Mouse (Mus musculus) left cerebral cortex, adult 18-20 months (tissue): Measurements from ENCODE around the gene Ap4s1. TPM values are rescaled to one million over a fixed set of nuclear protein-coding genes. Genes with fewer than 3 reads are reported as not detected.
"Not testable (repeated sequence)": the region's sequence is repeated elsewhere in the genome, so short reads cannot be mapped to it uniquely, and the experiment has no call there.

Experiments
- DNase-seq, 2 experiments: peaks; one replicate each; pipeline ENCODE4 v3.0.0; 2021 to 2022; ENCODE audit warnings: low spot score in 2 of 2, mixed read lengths in 1 of 2
- long read RNA-seq, 2 experiments: library from polyadenylated mRNA; stranded (forward); transcript quantifications; one replicate each; pipeline ENCODE4 v2.0.0; 2021
- total RNA-seq, 2 experiments: library from RNA; stranded (reverse); gene quantifications; 2 replicates each; pipeline ENCODE4 v1.2.3; 2021

The Ap4s1 gene
- total RNA-seq = 10 to 100 TPM; 62.4 to 64.3 TPM
- long read RNA-seq, experiment 1, partial matches to known transcripts = 1 of 6 reads
- long read RNA-seq, experiment 1, other reads (novel, unspliced or antisense) = 5 of 6 reads
- long read RNA-seq, experiment 2, partial matches to known transcripts = 0 of 8 reads
- long read RNA-seq, experiment 2, other reads (novel, unspliced or antisense) = 8 of 8 reads

DNA sequence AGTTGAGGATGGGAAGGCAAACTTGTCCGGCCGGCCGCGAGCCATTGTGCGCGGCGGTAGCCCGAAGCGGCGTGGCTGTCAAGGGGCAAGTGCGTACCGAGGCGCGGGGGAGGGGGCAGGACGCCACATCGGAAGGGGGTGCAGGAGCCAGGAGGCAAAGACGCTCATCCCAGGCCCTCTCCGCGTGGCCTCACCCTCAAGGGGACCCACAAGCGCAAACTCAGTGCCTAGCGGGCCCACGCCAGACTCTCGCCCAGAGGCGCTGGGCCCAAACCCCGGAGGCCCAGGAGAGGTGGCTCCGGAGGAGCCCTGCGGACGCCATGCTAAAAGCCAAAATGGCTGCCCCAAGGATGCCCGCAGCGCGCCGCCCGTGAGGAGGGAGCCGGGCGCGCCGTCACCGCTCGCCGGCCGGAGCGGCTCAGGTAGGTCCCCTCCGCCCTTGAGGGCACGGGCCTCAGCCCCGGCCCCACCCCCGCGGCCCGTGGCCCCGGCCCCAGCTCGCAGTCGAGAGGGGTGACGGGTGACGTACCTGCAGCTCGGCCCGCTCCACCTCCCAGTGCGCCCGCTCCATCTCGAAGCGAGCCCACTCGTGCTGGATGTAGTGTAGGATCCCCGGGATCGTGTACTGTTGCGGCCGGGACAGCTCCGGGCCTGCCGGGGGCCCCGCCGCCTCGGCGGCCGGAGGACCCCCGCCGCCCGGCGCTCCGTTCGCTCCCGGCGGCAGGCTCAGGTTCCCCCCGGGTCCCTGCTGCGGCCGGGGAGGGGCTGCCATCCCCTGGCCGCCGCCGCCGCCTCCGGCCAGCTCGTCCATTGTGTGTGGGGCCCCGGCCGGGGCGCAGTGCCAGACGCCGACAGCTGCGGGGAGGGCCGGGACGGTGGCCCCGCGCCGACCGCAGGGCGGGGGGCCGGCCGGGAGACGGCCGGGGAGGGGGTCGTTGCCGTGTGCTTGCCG lies at the start of gene Ap4s1:
Gene Ap4s1, plus strand, starts transcription at position 141 of the 952 bp plus-strand sequence.
- DNase-seq = peak; percentile 62 to 74

DNA sequence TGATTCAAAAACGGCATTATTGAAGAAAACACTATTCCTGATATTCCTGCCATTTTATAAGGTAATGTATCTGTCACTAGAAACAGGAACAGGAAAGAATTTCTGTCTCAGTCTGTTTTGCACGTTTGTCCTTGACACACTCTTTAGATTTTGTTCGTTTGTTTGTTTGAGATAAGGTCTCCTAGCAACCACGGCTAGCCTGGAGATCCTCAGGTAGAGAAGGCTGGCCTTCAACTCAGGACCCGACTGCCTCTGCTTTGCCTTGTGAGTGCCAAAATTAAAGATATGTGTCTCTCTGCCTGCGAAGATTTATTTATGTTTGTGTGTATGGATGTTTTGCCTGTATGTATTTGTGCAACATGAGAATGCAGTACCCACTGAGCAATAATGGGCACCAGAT lies 49.0 kb upstream of the Ap4s1 start:
- no peak for DNase-seq

DNA sequence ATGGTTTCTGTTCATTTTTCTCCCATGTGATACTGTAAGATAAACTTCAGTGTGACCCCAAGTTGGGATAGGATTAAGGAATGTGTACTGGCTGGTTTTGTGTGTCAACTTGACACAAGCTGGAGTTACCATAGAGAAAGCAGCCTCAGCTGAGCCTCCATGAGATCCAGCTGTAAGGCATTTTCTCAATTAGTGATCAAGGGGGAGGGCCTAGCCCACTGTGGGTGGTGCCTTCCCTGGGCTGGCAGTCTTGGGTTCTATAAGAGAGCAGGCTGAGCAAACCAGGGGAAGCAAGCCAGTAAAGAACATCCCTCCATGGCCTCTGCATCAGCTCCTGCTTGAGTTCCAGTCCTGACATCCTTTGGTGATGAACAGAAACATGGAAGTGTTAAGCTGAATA lies 41.4 kb upstream of the Ap4s1 start:
- not testable (repeated sequence) for DNase-seq

DNA sequence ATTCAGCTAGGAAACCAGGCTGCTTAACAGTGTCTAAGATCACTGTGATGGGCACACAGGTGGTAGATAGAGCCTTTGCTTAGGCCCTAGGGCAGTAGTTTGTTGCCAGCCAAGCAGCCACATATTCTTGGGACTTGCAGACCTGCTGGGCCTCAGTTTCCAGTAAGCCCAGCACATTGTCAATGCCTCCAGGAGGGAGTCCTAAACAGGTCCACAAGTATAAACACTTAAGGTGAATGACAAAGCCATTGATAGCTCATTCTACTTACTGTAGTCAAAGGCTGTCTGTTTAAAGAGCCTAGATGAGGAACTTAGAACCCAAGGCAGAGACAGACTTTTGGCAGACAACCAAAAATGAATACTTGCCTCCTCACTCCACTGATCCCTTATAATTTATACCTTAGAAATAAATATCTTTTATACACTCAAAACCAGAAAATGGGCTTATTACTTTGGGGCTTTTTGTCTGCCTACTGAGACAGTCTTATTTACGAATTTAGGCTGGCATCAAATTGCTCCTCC lies 34.8 kb upstream of the Ap4s1 start:
- no peak for DNase-seq

DNA sequence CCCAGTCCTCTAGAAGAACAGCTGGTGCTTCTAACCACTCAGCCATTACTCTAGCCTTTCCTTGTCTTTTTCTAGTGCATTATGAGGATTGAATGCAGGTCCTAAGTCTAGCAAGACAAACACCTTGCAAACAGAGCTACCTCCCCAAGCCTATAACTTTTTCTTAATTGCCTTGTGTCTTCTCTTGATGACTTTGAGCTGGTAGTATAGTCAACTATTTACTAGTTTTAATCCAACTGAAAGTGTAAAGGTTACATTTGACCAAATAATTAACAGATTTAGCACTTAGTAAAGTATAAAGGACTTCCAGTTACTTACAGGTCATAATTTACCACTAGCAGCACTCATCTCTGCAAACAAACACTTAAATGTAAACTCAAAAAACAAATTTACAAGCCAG lies 27.8 kb upstream of the Ap4s1 start:
- DNase-seq = no peak

DNA sequence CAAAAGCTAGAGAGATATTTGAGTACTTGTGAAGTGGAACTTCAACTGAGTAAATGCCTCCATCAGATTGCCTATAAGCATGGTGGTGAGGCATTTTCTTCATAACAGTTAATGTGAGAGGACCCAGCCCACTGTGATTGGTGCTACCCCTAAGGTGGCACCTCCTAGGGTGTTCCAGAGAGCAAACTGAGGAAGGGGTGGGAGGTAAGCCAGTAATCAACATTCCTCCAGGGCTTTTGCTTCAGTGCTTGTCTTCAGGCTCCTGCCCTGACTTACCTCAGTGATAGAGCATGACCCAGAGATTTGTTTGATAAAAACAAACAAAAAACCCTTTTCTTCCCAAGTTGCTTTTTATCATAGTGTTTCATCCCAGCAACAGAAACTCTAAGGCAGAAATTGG lies 26.9 kb upstream of the Ap4s1 start:
- no peak for DNase-seq

DNA sequence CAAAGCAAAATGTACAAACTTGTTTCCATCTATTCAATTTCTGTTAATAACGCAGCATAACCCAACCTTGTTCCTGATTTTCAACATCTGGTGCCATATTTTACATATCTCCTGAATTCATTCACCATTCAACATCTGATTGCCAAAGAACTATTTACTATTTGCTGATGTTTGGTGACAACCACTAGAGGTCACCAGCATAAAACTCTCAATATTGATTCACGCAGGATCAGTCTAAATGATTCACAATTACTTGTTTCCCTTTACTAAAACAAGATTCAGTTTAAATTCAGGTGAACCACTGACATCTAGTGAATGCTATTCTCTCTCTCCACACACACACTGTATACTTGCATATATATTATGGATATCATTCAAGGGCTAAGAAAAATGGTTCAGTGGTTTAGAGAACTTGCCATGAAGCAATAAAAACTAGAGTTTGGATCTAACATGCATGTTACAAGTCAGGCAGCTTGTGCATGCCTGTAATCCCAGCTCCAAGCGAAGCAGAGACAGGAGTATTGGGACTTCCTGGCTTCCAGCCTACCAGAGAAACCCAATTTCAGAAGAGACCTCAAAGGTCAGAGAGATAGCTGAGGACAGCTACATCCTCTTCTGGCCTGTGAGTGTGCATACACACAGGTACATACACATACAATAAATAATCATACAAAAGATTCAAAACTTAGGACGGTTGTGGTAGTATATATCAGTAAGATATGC lies 24.0 kb upstream of the Ap4s1 start:
- no peak for DNase-seq

DNA sequence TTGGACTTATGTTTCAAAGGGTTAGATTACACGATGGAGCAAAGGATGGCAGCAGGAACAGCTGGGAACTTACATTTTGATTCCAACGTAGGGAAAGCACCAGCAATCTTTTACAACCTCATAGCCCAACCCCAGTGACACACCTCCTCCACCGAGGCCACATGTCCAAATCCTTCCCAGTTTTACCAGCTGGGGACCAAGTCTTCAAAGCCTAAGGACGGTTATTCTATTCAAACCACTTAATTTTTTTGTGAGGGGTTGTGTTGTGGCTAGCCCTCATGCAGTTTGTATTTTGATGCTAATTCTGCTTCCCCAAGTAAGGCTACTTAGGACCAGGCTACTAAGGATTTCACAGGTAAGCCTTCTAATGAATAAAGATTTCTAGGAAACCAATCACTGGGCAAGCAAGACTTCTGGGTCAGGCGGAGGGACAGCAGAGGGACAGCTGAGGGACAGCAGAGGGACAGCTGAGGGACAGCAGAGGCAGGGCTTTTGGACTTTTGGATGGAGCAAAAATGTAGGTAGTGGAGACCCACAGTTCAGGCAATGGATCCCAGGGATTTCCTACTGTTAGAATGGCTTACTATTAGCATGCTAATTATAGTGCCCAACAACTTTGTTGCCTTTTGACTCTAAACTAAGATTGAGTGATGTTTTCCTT lies 19.5 kb upstream of the Ap4s1 start:
- DNase-seq = no peak

DNA sequence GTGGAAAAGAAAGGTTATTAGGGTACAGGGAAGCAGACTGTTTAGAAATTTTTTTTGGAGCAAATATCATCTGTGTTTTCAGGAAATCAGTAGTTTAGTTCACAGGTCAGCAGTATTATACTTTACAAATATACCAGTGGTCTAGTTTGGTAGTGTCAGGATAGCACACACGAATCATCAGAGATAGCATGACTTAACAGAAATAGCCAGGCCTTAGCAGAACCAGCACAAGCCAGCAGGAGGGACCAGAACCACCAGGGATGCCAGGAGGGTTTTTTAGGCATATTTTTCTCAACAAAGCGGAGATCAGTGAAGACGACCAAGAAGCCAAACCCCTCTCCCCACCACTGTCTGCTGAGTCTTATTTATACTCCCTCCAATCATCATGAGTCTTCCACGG lies 17.6 kb upstream of the Ap4s1 start:
- DNase-seq = no peak

DNA sequence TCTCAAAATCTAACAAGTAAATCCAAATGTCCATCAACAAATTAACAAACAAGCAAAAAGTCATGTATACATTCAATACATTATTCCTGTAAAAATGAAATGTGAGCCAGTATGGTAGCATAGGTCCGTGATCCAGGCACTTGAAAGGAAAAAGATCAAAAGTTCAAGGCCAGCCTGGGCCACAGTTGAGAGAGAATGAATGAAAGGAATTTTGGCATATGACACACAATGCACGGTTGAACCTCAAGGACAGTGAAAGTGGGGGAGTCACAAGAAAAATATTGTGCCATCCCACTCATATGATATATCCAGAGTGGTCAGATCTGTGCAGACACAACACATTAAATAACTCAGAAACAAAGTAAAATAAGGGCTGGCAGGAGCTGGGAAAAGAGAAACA lies 14.4 kb upstream of the Ap4s1 start:
- DNase-seq = no peak

DNA sequence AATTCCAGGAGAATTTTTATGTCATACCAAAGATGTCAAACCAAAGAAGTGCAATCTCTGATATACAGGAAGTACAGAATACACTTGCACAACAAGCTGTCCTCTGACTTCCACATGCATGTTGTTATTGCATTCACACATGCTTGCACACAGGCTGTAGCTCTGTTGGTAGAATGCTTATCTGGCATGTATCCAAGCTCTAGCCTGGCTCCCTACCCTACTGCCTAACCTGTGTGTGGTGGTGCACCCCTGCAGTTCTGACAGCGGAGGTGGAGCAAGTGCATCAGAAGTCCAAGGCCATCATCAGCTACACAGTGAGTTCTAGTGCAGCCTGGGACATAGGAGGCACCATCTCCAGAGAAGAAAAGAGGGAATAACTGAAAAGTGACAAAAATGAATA lies 12.0 kb upstream of the Ap4s1 start:
- DNase-seq = no peak

DNA sequence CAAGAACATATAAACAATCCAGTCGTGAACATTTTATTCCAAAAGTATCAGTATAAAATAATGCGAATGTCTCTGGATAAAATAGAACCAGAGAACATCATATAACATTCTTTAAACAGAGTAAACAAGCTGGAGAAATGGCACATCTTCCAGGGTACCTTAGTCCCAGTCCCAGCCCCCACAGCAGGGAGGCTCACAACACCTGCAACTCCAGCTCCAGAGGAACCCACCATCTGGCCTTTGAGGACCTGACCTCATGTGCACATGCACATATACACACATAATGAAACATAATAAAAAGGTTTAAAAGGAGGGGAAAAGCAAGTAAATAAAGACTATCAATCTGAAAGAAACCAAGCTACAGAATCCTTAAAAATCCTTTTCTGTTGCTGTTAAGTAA lies 2.3 kb upstream of the Ap4s1 start:
- no peak for DNase-seq

DNA sequence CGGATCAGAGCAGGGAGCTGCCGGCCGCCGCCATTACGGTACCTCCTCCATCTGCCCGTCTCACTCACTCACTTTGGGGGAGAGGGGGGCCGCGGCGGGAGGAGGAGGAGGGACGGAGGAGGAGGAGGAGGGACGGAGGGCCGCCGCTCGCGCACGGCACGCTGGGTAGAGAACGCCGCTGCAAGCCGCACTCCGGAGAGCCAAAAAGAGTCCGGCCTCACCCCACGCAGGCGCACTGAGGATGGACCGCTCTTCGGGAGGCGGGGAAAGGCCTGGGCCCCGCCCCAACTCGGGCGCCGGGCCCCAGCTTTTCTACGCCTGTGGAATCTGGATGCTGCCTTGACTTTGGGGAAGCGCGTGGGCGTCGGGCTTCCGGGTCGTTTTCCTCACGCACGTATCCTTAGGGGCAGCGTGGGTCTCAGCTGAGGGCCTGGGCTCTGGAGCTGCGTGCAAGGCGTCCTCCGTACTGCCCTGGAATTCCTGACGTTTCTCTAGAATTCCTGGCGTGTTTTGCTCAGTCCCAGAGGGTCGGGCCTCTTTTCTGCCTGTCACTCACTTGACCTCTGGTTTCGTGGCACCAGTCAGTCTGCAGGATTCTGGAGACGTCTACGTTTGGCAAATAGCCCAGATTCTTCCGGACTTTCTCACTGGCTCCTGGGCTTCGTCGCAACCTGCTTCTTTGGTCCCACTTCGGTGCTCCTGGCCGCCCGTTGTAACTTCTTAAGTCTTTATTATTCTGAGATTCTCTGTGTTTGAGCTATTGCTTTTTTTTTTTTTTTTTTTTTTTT lies 1.2 kb downstream of the Ap4s1 start, which contains the start of gene Strn3:
Gene Strn3, minus strand, starts transcription at position 53 of the 788 bp plus-strand sequence.
- peak; percentile 94 to 97 for DNase-seq

DNA sequence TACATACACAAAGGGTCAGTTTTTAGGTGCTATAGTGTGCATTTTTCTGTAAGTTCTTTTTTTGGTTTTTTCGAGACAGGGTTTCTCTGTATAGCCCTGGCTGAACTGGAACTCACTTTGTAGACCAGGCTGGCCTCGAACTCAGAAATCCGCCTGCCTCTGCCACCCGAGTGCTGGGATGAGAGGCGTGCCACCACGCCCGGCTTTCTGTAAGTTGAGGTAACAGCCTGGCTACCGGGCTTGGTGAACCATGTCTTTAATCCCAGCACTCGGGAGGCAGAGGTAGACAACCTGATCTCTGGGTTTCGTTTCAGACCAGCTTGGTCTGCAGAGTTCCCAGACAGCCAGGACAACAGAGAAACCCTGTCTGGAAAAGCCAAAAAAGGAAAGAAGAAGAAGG lies 2.0 kb downstream of the Ap4s1 start:
- DNase-seq = not testable (repeated sequence)

DNA sequence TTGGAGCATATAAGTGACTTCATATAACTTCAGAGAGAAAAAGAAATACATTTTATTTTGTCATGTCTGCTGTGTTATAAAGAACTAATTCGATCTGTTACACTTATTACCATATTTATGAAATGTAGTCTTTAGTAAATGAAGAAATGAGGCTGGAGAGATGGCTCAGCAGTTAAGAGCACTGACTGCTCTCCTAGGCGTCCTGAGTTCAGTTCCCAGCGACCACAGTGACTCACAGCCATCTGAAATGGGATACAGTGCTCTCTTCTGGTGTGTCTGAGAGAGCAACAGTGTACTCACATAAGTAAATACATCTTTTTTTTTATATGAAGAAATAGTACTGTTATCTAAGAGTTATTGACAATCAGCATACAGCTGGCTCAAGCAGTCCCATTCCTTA lies 2.6 kb downstream of the Ap4s1 start:
- no peak for DNase-seq

DNA sequence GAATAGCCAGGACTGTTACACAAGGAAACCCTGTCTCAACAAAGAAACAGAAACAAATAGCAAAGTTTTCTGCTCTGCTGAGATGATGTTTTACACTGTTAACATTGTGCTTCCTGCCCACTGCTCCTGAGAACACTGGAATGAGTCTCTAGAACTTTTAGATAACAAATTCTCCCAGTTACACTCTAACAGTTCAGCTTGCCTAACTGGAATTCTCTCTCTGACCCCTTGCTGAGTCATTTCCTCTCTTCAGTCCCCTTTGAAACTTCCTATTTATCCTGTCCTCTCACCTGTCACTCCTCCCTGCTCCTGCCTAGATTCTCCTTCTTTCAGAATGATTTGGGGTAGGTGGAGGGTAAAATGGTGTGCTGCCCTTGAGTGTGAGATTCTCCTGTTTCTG lies 3.3 kb downstream of the Ap4s1 start:
- no peak for DNase-seq

DNA sequence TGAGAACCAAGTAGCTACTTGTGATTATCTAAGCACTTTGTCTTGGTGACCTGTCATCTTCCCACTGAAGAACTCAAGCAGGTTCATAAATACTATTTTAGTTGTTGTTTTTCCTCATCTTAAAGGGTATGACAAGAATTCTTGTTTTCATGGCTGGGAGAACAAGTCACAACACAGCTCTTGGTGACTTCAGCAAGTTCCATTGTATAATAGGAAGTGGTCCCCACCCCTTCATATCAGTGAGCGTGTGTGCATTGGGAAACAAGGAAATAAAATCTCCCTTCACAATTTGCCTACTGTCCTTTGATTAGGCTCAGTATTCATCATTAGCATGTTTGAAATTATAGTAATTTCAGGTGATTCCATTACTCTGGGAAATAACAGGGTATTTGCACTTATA lies 4.1 kb downstream of the Ap4s1 start:
- no peak for DNase-seq

DNA sequence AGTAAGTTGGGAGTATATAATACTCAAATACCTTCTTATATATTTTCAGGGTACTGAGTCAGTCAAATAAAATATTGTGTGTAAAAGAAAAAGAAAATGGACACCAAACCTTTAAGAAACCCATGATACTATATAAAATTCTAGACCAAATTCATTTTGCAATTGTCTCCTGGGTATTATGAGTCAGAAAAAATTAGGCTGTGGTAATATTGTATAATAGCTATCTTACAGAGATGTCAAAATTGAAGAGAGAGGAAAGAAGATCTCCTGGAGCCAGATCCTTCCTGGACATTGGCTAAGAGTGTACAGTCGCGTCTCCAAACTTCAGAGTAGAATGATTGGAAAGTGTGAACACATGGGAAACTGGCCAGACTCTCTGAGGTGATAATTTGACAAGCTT lies 5.3 kb downstream of the Ap4s1 start:
- DNase-seq = no peak

DNA sequence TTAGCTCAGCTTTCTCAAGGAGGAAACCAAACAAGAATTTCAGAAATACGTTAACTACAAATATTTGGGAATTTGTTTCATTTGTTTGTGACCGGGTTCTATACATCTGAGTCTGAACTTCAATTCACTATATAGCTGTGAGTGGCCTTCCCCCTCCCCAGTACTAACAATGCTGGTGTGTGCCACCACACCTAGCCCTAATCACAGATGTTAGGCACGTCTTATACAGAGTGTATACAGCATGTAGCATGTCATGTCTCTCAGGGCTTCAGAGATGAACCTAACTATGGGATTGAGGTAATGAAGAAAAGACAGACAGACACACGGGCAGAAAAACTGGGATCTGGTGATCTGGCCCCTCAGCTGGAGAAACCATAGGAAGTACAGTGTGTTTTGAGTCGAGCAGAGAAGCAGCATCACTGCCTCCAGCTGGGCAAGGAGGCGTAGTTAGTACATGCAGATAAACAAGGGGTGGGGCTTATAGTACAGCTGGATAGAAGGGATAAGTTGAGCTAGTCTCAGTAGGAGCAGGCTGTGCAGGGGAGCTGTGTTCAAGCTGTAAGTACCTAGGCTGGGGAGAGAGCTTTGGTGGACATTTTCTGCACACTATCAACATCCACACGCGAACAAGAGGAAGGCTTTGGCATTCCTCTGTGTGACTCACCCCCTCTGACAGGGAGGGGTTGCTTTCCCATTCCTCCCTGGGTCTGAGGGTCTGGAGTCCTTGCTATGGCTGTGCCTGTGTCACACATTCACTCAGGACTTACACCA lies 9.0 kb downstream of the Ap4s1 start:
- DNase-seq = no peak

DNA sequence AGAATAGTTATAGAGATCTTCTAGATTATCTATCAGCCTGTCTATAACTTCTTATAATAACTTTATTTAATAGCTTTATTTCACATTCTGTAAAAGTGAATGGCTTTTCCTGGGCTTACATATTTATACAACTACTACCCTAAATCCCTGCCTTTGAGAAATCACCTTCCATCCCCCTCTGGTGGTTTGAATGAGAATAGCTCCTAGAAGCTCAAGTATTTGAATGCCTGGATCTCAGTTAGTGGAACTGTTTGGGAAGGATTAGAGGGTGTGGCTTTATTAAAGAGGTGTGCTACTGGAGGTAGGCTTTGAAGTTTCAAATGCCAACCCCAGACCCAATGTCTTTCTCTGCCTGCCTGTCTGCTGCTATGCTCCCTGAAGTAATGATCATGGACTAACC lies 10.9 kb downstream of the Ap4s1 start:
- DNase-seq = no peak
